Mouse (Mus musculus): ENCODE measurements around the gene Arfgef2. TPM values are rescaled to one million over a fixed set of nuclear protein-coding genes. Genes with fewer than 3 reads are reported as not detected.

Arfgef2 gene
- total RNA-seq (2021), result 10 to 100 TPM; 62.3 to 66.2 TPM
- long read RNA-seq, experiment 1, full-length matches to known transcripts, result 10 of 41 reads
- long read RNA-seq, experiment 1, partial matches to known transcripts, result 2 of 41 reads
- long read RNA-seq, experiment 1, other reads (novel, unspliced or antisense), result 29 of 41 reads
- long read RNA-seq, experiment 2, full-length matches to known transcripts, result 11 of 42 reads
- long read RNA-seq, experiment 2, partial matches to known transcripts, result 11 of 42 reads
- long read RNA-seq, experiment 2, other reads (novel, unspliced or antisense), result 20 of 42 reads

DNA sequence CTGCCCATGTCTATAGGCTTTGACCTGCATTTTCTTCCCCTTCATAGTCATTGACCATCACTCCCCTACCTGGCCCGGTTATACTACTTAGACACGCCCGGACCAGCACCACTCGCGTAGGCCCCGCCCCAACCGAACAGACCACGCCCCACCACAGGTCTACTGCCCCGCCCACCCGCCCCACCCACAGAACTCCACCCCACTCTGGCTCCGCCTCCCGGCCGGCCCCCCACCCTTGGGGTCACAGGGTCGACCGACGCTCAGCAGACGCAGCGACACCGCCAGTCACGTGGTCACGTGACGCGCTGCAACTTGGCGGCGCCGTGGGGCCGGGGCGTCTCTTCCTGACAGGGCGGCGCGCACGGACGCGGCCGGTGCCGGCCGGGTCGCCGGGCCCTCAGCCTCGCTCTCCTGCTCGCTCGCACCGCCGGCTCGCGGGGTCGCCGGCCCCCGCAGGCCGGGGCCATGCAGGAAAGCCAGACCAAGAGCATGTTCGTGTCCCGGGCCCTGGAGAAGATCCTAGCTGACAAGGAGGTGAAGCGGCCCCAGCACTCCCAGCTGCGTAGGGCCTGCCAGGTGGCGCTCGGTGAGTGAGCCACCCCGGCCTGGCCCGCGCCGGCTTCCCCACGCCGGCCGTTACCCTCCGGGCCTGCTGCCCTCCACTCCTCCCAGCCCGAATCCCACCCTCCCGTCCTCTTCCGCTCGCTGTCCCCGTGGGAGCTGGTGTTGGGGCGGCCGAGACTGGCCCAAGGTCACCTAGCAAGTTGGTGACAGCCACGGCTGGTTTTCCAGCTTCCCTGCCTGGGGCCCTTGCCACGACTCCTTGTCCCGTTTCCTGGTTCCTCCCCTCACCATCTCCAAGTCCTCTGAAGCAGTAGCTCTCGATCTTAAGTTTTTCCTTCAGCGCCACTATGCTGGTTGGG lies at the start of gene Arfgef2:
Gene Arfgef2, plus strand, starts transcription at position 339 of the 923 bp plus-strand sequence.
- TF ChIP-seq CTCF (IDR thresholded peaks at IDR 0.05), result no peak
- Histone ChIP-seq H3K4me3 (peak within 1 kb of the TSS; percentile 61), H3K27ac (peak within 1 kb of the TSS; percentile 89)
- intact Hi-C loops (cut with DNase I), result no loop called here
- DNase-seq (ENCODE audit: extremely low spot score in 1 of 2, low spot score in 2 of 2), result peak; percentile 87 to 89

- intact Hi-C loops (cut with DNase I), result no loop called here
- no peak for DNase-seq (ENCODE audit: extremely low spot score in 1 of 2, low spot score in 2 of 2)
- no peak overlapping the region for H3K27ac ChIP-seq
- H3K4me3 ChIP-seq, result no peak overlapping the region
- no peak for TF ChIP-seq CTCF (IDR thresholded peaks at IDR 0.05)
Observed at GRCm38 (mm10) chr2:166757969-166758368, 47.4 kb upstream of the Arfgef2 start.

- intact Hi-C loops (cut with DNase I), result no loop called here
- TF ChIP-seq CTCF (IDR thresholded peaks at IDR 0.05), result no peak
- Histone ChIP-seq H3K27ac (no peak overlapping the region; the same call in 1 of the 2 replicates), H3K4me3 (no peak overlapping the region)
- DNase-seq (ENCODE audit: extremely low spot score in 1 of 2, low spot score in 2 of 2), result no peak
Observed at GRCm38 (mm10) chr2:166764051-166764450, 41.3 kb upstream of the Arfgef2 start.

GRCm38 (mm10) chr2:166767591-166767990 lies 37.8 kb upstream of the Arfgef2 start:
- no peak overlapping the region for H3K4me3 ChIP-seq
- no peak for TF ChIP-seq CTCF (IDR thresholded peaks at IDR 0.05)
- DNase-seq (ENCODE audit: extremely low spot score in 1 of 2, low spot score in 2 of 2), result no peak
- no peak overlapping the region for H3K27ac ChIP-seq
- intact Hi-C loops (cut with DNase I), result no loop called here

DNA sequence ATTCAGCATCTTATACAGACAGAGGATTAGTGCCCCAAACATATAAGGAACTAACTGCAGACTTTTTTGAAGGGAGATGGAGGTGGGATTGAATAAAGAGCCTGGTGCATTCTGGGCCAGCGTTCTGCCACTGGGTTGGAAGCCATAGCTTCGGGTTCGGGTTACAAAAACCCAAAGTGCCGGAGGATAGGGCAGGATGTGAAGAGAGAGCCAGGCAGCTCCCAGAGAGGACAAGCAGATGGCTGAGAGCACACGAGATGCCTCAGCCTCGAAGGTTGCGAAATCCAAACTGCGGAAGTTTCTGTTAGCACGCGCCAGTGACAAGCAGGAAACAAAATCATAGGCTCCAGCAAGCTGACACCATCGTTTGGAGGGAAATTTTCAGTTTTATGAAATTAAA lies 34.0 kb upstream of the Arfgef2 start:
- no peak overlapping the region for H3K4me3 ChIP-seq
- TF ChIP-seq CTCF (IDR thresholded peaks at IDR 0.05), result no peak
- intact Hi-C loops (cut with DNase I), result loop anchor here (2.0 kb wide), 1 partner anchor 37 kb away; no protein-coding TSS in a partner anchor
- no peak for DNase-seq (ENCODE audit: extremely low spot score in 1 of 2, low spot score in 2 of 2)
- H3K27ac ChIP-seq, result no peak overlapping the region

GRCm38 (mm10) chr2:166773587-166773986 lies 31.8 kb upstream of the Arfgef2 start:
- no peak for DNase-seq (ENCODE audit: extremely low spot score in 1 of 2, low spot score in 2 of 2)

GRCm38 (mm10) chr2:166774275-166774674 lies 31.1 kb upstream of the Arfgef2 start:
- TF ChIP-seq CTCF (IDR thresholded peaks at IDR 0.05), result no peak
- DNase-seq (ENCODE audit: extremely low spot score in 1 of 2, low spot score in 2 of 2), result no peak
- no peak overlapping the region for H3K27ac ChIP-seq
- intact Hi-C loops (cut with DNase I), result no loop called here
- H3K4me3 ChIP-seq, result no peak overlapping the region

More at GRCm38 (mm10) chr2:166773587-166773986, 31.8 kb upstream of the Arfgef2 start:
- Histone ChIP-seq H3K27ac (no peak overlapping the region), H3K4me3 (no peak overlapping the region)
- no peak for TF ChIP-seq CTCF (IDR thresholded peaks at IDR 0.05)
- intact Hi-C loops (cut with DNase I), result no loop called here

DNA sequence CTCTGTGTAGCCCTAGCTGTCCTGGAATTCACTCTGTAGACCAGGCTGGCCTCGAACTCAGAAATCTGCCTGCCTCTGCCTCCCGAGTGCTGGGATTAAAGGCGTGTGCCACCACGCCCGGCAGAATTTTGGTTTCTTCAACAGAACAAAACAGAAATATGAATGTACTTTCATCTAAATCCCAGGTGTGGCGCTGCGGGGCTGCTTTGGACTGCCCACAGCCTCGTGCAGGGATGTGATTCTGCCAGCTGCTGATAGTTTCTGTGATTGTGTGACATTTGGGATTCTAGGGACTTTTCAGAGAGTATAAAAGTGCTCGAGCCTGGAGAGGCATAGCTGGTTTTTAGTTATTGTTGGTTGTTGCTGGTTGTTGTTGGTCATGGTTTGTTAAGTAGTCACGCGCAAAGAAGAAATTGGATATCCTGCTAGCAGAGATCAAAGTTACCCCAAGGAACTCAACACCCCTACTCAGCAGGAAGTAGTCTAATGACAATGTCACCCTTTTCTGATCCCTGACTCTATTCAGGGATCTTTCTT lies 30.0 kb upstream of the Arfgef2 start:
- no peak; the same call in 1 of the 2 replicates for TF ChIP-seq CTCF (IDR thresholded peaks at IDR 0.05)
- DNase-seq (ENCODE audit: extremely low spot score in 1 of 2, low spot score in 2 of 2), result no peak
- H3K27ac ChIP-seq, result no peak overlapping the region
- intact Hi-C loops (cut with DNase I), result no loop called here
- H3K4me3 ChIP-seq, result no peak overlapping the region

DNA sequence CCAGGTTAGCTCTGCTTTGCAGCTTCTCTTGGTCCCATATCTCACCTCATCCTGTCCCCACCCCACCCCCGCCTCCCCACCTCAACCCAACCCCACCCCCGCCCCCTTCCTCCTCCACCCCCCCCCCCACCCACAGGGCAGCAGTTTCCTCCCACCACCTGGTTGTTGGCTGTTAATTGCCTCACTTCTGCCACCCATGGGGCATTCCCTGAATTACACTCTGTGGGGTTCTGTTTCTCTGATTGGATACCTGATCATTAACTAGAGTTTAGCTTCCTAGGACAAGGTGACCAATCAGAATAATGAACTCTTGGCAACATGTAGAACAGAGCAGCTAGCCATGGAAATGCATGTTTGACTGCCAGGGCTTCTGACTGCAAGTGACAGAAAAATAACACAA lies 29.1 kb upstream of the Arfgef2 start:
- no peak overlapping the region for H3K27ac ChIP-seq
- no peak for DNase-seq (ENCODE audit: extremely low spot score in 1 of 2, low spot score in 2 of 2)
- peak; percentile 24 for TF ChIP-seq CTCF (IDR thresholded peaks at IDR 0.05)
- no peak overlapping the region for H3K4me3 ChIP-seq
- intact Hi-C loops (cut with DNase I), result no loop called here

DNA sequence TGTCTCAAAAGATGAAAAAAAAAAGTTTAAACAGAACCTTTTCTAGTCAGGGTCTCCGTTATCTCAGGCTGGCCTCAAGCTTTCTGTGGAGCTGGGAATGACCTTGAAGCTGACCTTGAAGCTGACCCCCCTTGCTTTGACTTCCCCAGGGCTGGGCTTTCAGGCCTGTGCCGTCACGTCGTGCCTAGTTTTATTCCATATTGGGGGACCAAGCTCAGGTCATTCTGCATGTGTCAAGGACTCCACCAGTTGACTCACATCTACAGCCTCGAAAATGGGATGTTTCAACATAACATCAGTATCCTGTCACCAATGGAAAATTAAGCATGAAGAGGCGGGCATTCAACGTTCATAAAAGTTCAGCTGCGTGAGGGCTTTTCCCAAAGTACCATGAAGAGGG lies 25.4 kb upstream of the Arfgef2 start:
- intact Hi-C loops (cut with DNase I), result loop anchor here (2.0 to 5.0 kb wide), 2 partner anchors 65 to 693 kb away; no protein-coding TSS in a partner anchor
- Histone ChIP-seq H3K27ac (no peak overlapping the region), H3K4me3 (no peak overlapping the region)
- TF ChIP-seq CTCF (IDR thresholded peaks at IDR 0.05), result no peak
- DNase-seq (ENCODE audit: extremely low spot score in 1 of 2, low spot score in 2 of 2), result no peak

- DNase-seq (ENCODE audit: extremely low spot score in 1 of 2, low spot score in 2 of 2), result peak; percentile 75 to 85
- no peak overlapping the region for H3K27ac ChIP-seq
- H3K4me3 ChIP-seq, result no peak overlapping the region
- intact Hi-C loops (cut with DNase I), result loop anchor here (1.0 to 5.0 kb wide), 3 partner anchors 66 to 694 kb away; no protein-coding TSS in a partner anchor
- peak; percentile 96 for TF ChIP-seq CTCF (IDR thresholded peaks at IDR 0.05)
Observed at GRCm38 (mm10) chr2:166780980-166781578, 24.3 kb upstream of the Arfgef2 start.
